Mouse (Mus musculus) limb, embryonic 10.5 days (tissue): ENCODE data around the gene Ate1. TPM values are rescaled to one million over a fixed set of nuclear protein-coding genes. Genes with fewer than 3 reads are reported as not detected.
"Not testable (repeated sequence)": the region's sequence is repeated elsewhere in the genome, so short reads cannot be mapped to it uniquely, and the experiment has no call there.

ENCODE experiments used
- DNase-seq: peaks from one replicate; pipeline ENCODE4 v3.0.0-alpha.2; 2017; ENCODE audit warnings: low spot score
- H3K27ac ChIP-seq: fragments of 300-500 bp; sonication (generic); 2 replicates; pipeline ENCODE4 v1.5.1; 2016; ENCODE audit warnings: mild to moderate bottlenecking
- H3K27me3 ChIP-seq: fragments of 300-500 bp; sonication (generic); 2 replicates; pipeline ENCODE4 v1.6.1; 2016; ENCODE audit warnings: low read depth, mild to moderate bottlenecking; ENCODE audit not compliant: poor library complexity, severe bottlenecking
- H3K36me3 ChIP-seq: fragments of 300-500 bp; sonication (generic); 2 replicates; pipeline ENCODE4 v1.6.1; 2016; ENCODE audit warnings: mild to moderate bottlenecking, moderate library complexity
- H3K4me1 ChIP-seq: fragments of 300-500 bp; sonication (generic); 2 replicates; pipeline ENCODE4 v1.6.1; 2016
- H3K4me3 ChIP-seq: fragments of 300-500 bp; sonication (generic); 2 replicates; pipeline ENCODE4 v1.5.1; 2016; ENCODE audit warnings: mild to moderate bottlenecking, moderate library complexity
- H3K9me3 ChIP-seq: fragments of 300-500 bp; sonication (generic); replicated peaks from 2 replicates; pipeline ENCODE4 v1.6.1; 2016; ENCODE audit warnings: mild to moderate bottlenecking
- WGBS: fragments of 180-500 bp; shearing (Covaris S2); methylation state at CpG from one replicate; pipeline ENCODE4 v1.1.7; 2016; 5-methylcytosine and 5-hydroxymethylcytosine counted together
- polyA plus RNA-seq: library from polyadenylated mRNA; unstranded; fragments of >200 nt; fragmentation: Nextera tagmentation; extraction: Ambion mirVana; gene quantifications from 2 replicates; pipeline ENCODE4 v1.2.1, GENCODE M21; 2016

The Ate1 gene
- polyA plus RNA-seq, 1 experiment from 2014 or later = 42.6 TPM

- 60% methylated on average over 3 of the region's 3 CpGs for WGBS
- no peaks in the 10 kb centered on the region for H3K9me3 ChIP-seq
- no peak for DNase-seq
- peaks cover 47% of the 10 kb centered on the region for H3K36me3 ChIP-seq
- H3K27me3 ChIP-seq = no peaks in the 10 kb centered on the region
- H3K4me3 ChIP-seq = peak overlapping the region; percentile 71
- peak overlapping the region; percentile 97 for H3K27ac ChIP-seq
- H3K4me1 ChIP-seq = peaks cover 13% of the 10 kb centered on the region
Observed at GRCm38 (mm10) chr7:130545893-130546292, 25.7 kb upstream of the Ate1 start.

- Histone ChIP-seq H3K27ac (no peak overlapping the region; the same call in 1 of the 2 replicates), H3K27me3 (no peaks in the 10 kb centered on the region), H3K9me3 (no peaks in the 10 kb centered on the region), H3K36me3 (peaks cover 51% of the 10 kb centered on the region), H3K4me3 (peak overlapping the region; percentile 71), H3K4me1 (peaks cover 13% of the 10 kb centered on the region)
- no peak for DNase-seq
- 93% methylated on average over 5 of the region's 5 CpGs for WGBS
Observed at GRCm38 (mm10) chr7:130545401-130545800, 25.2 kb upstream of the Ate1 start.

- no peaks in the 10 kb centered on the region for H3K27me3 ChIP-seq
- peaks cover 13% of the 10 kb centered on the region for H3K4me1 ChIP-seq
- DNase-seq = no peak
- no peak overlapping the region for H3K27ac ChIP-seq
- H3K36me3 ChIP-seq = peaks cover 73% of the 10 kb centered on the region
- WGBS = 96% methylated on average over 4 of the region's 4 CpGs
- no peak overlapping the region for H3K4me3 ChIP-seq
- H3K9me3 ChIP-seq = no peaks in the 10 kb centered on the region
Observed at GRCm38 (mm10) chr7:130543181-130543580, 23.0 kb upstream of the Ate1 start.

GRCm38 (mm10) chr7:130540176-130540575 lies 20.0 kb upstream of the Ate1 start:
- WGBS = 90% methylated on average over 7 of the region's 7 CpGs
- DNase-seq = no peak

GRCm38 (mm10) chr7:130537068-130537467 lies 16.9 kb upstream of the Ate1 start:
- no peaks in the 10 kb centered on the region for H3K4me1 ChIP-seq

More at GRCm38 (mm10) chr7:130540176-130540575, 20.0 kb upstream of the Ate1 start:
- no peaks in the 10 kb centered on the region for H3K27me3 ChIP-seq
- no peaks in the 10 kb centered on the region for H3K4me1 ChIP-seq
- no peak overlapping the region for H3K4me3 ChIP-seq
- H3K9me3 ChIP-seq = no peaks in the 10 kb centered on the region
- peaks cover 99% of the 10 kb centered on the region for H3K36me3 ChIP-seq
- H3K27ac ChIP-seq = no peak overlapping the region

GRCm38 (mm10) chr7:130535174-130535573 lies 15.0 kb upstream of the Ate1 start:
- Histone ChIP-seq H3K27ac (no peak overlapping the region), H3K4me1 (no peaks in the 10 kb centered on the region), H3K36me3 (peaks cover 98% of the 10 kb centered on the region), H3K9me3 (no peaks in the 10 kb centered on the region), H3K27me3 (no peaks in the 10 kb centered on the region), H3K4me3 (no peak overlapping the region)
- WGBS = 92% methylated on average over 4 of the region's 4 CpGs
- DNase-seq = no peak

More at GRCm38 (mm10) chr7:130537068-130537467, 16.9 kb upstream of the Ate1 start:
- no peak for DNase-seq
- no peak overlapping the region for H3K27ac ChIP-seq
- 91% methylated on average over 4 of the region's 4 CpGs for WGBS
- H3K27me3 ChIP-seq = no peaks in the 10 kb centered on the region
- H3K4me3 ChIP-seq = no peak overlapping the region
- H3K36me3 ChIP-seq = peaks cover 97% of the 10 kb centered on the region
- H3K9me3 ChIP-seq = no peaks in the 10 kb centered on the region

- WGBS = 58% methylated on average over 25 of the region's 25 CpGs
- Histone ChIP-seq H3K36me3 (peaks cover 98% of the 10 kb centered on the region), H3K27ac (no peak overlapping the region)
Observed at GRCm38 (mm10) chr7:130533316-130534260, 13.4 kb upstream of the Ate1 start.

GRCm38 (mm10) chr7:130531138-130531537 lies 11.0 kb upstream of the Ate1 start:
- 98% methylated on average over 15 of the region's 15 CpGs for WGBS
- DNase-seq, H3K4me3 ChIP-seq, H3K27me3 ChIP-seq, H3K4me1 ChIP-seq, H3K27ac ChIP-seq, H3K9me3 ChIP-seq: not testable (repeated sequence)
- H3K36me3 ChIP-seq = peaks cover 79% of the 10 kb centered on the region

More at GRCm38 (mm10) chr7:130533316-130534260, 13.4 kb upstream of the Ate1 start:
- no peaks in the 10 kb centered on the region for H3K9me3 ChIP-seq
- no peaks in the 10 kb centered on the region for H3K4me1 ChIP-seq
- H3K27me3 ChIP-seq = no peaks in the 10 kb centered on the region
- peak; percentile 90 for DNase-seq
- H3K4me3 ChIP-seq = no peak overlapping the region

- H3K27me3 ChIP-seq = no peaks in the 10 kb centered on the region
- no peak for DNase-seq
- peaks cover 43% of the 10 kb centered on the region for H3K36me3 ChIP-seq
- WGBS = 90% methylated on average over 9 of the region's 9 CpGs
- no peaks in the 10 kb centered on the region for H3K9me3 ChIP-seq
- H3K4me3 ChIP-seq = no peak overlapping the region
- H3K4me1 ChIP-seq = no peaks in the 10 kb centered on the region
- H3K27ac ChIP-seq = no peak overlapping the region
Observed at GRCm38 (mm10) chr7:130527306-130527705, 7.1 kb upstream of the Ate1 start.

GRCm38 (mm10) chr7:130523451-130523850 lies 3.3 kb upstream of the Ate1 start:
- H3K9me3 ChIP-seq = no peaks in the 10 kb centered on the region
- no peaks in the 10 kb centered on the region for H3K27me3 ChIP-seq
- no peak overlapping the region for H3K4me3 ChIP-seq
- no peak for DNase-seq
- H3K27ac ChIP-seq = no peak overlapping the region
- H3K4me1 ChIP-seq = peaks cover 14% of the 10 kb centered on the region
- H3K36me3 ChIP-seq = peaks cover 5% of the 10 kb centered on the region; the same call in 1 of the 2 replicates
- WGBS = 96% methylated on average over 8 of the region's 8 CpGs

- 91% methylated on average over 14 of the region's 14 CpGs for WGBS
- no peak overlapping the region for H3K4me3 ChIP-seq
- peak overlapping the region; percentile 99; the same call in 1 of the 2 replicates for H3K27ac ChIP-seq
- H3K9me3 ChIP-seq = no peaks in the 10 kb centered on the region
- DNase-seq = peak; percentile 33
- no peaks in the 10 kb centered on the region for H3K36me3 ChIP-seq
- no peaks in the 10 kb centered on the region for H3K27me3 ChIP-seq
- H3K4me1 ChIP-seq = peaks cover 18% of the 10 kb centered on the region
Observed at GRCm38 (mm10) chr7:130520812-130521422, 748 bp upstream of the Ate1 start.

GRCm38 (mm10) chr7:130519096-130520048 lies 797 bp downstream of the Ate1 start:
- H3K36me3 ChIP-seq = peaks cover 8% of the 10 kb centered on the region
- peaks cover 18% of the 10 kb centered on the region for H3K4me1 ChIP-seq
- WGBS = under 1% methylated on average over 88 of the region's 90 CpGs
- H3K27ac ChIP-seq = peak overlapping the region; percentile 99
- H3K9me3 ChIP-seq = no peaks in the 10 kb centered on the region
- peak overlapping the region; percentile 76 for H3K4me3 ChIP-seq
- H3K27me3 ChIP-seq = no peaks in the 10 kb centered on the region
- peak; percentile 98 for DNase-seq
